Mouse (Mus musculus) kidney, embryonic 14.5 days (tissue): ENCODE data around the gene Dnase2a. TPM values are rescaled to one million over a fixed set of nuclear protein-coding genes. Genes with fewer than 3 reads are reported as not detected.

Source experiments
- ATAC-seq: fragments of 200-750 bp; cut with Nextera tagmentation; 2 replicates; pipeline ENCODE4 v1.8.0; 2017; ENCODE audit warnings: moderate number of reproducible peaks, mild to moderate bottlenecking, moderate TSS enrichment, moderate library complexity; ENCODE audit not compliant: low FRiP score, low TSS enrichment
- H3K27ac ChIP-seq: fragments of 300-500 bp; sonication (generic); 2 replicates; pipeline ENCODE4 v1.5.1; 2014; ENCODE audit warnings: low read depth, mild to moderate bottlenecking, low read length, moderate library complexity, mixed read lengths
- H3K27me3 ChIP-seq: fragments of 300-500 bp; sonication (generic); 2 replicates; pipeline ENCODE4 v1.6.1; 2014; ENCODE audit warnings: mild to moderate bottlenecking, low read length; ENCODE audit not compliant: control insufficient read depth, insufficient read depth
- H3K36me3 ChIP-seq: fragments of 300-500 bp; sonication (generic); 2 replicates; pipeline ENCODE4 v1.6.1; 2014; ENCODE audit warnings: low read length, mixed read lengths; ENCODE audit not compliant: control insufficient read depth, insufficient read depth
- H3K4me1 ChIP-seq: fragments of 300-500 bp; sonication (generic); 2 replicates; pipeline ENCODE4 v1.6.1; 2014; ENCODE audit warnings: low read length, mixed read lengths; ENCODE audit not compliant: control insufficient read depth, insufficient read depth
- H3K4me2 ChIP-seq: fragments of 300-500 bp; sonication (generic); replicated peaks from 2 replicates; pipeline ENCODE4 v1.6.1; 2014; ENCODE audit warnings: low read depth, mild to moderate bottlenecking, low read length
- H3K4me3 ChIP-seq: fragments of 300-500 bp; sonication (generic); 2 replicates; pipeline ENCODE4 v1.5.1; 2014; ENCODE audit warnings: mild to moderate bottlenecking, low read length
- H3K9ac ChIP-seq: fragments of 300-500 bp; sonication (generic); 2 replicates; pipeline ENCODE4 v1.6.1; 2014; ENCODE audit warnings: low read depth, mild to moderate bottlenecking, low read length, moderate library complexity
- H3K9me3 ChIP-seq: fragments of 300-500 bp; sonication (generic); 2 replicates; pipeline ENCODE4 v1.6.1; 2016; ENCODE audit warnings: low read length; ENCODE audit not compliant: control insufficient read depth
- WGBS: fragments of 180-500 bp; shearing (Covaris S2); extraction: QIAGEN DNeasy Blood & Tissue Kit; methylation state at CpG from one replicate; pipeline ENCODE4 v1.1.7; 2014; 5-methylcytosine and 5-hydroxymethylcytosine counted together
- polyA plus RNA-seq: library from polyadenylated mRNA; unstranded; fragments of >200 nt; fragmentation: Nextera tagmentation; extraction: Ambion mirVana; gene quantifications from 2 replicates; pipeline ENCODE4 v1.2.1, GENCODE M21; 2014

Gene Dnase2a
- polyA plus RNA-seq, 1 experiment from 2014 or later: 10.8 TPM

- H3K27me3 ChIP-seq: peaks cover 41% of the 10 kb centered on the region
- no peaks in the 10 kb centered on the region for H3K4me1 ChIP-seq
- 8% methylated on average over 18 of the region's 18 CpGs for WGBS
- H3K27ac ChIP-seq: no peak overlapping the region
- ATAC-seq: no peak
- H3K36me3 ChIP-seq: peaks cover 3% of the 10 kb centered on the region; the same call in 1 of the 2 replicates
- no peak overlapping the region for H3K4me2 ChIP-seq
- no peak overlapping the region for H3K9ac ChIP-seq
- no peak overlapping the region for H3K4me3 ChIP-seq
- H3K9me3 ChIP-seq: no peaks in the 10 kb centered on the region
Measured at GRCm38 (mm10) chr8:84952612-84953255, 44.4 kb downstream of the Dnase2a start.

- Histone ChIP-seq H3K27me3 (peaks cover 14% of the 10 kb centered on the region), H3K4me1 (no peaks in the 10 kb centered on the region), H3K9ac (no peak overlapping the region), H3K4me3 (no peak overlapping the region), H3K4me2 (no peak overlapping the region), H3K9me3 (no peaks in the 10 kb centered on the region), H3K27ac (no peak overlapping the region), H3K36me3 (peaks cover 18% of the 10 kb centered on the region)
- ATAC-seq: no peak
- WGBS: 51% methylated on average over 2 of the region's 2 CpGs
Measured at GRCm38 (mm10) chr8:84956768-84957167, 48.4 kb downstream of the Dnase2a start.

- H3K36me3 ChIP-seq: peaks cover 20% of the 10 kb centered on the region
- H3K4me2 ChIP-seq: no peak overlapping the region
- no peak overlapping the region for H3K4me3 ChIP-seq
- peaks cover 1% of the 10 kb centered on the region for H3K4me1 ChIP-seq
- no peaks in the 10 kb centered on the region for H3K27me3 ChIP-seq
- H3K9me3 ChIP-seq: no peaks in the 10 kb centered on the region
- H3K27ac ChIP-seq: no peak overlapping the region
- no peak for ATAC-seq
- WGBS: 93% methylated on average over 7 of the region's 7 CpGs
- H3K9ac ChIP-seq: no peak overlapping the region
Measured at GRCm38 (mm10) chr8:84959811-84960210, 51.5 kb downstream of the Dnase2a start.

GRCm38 (mm10) chr8:84963952-84964351, 55.6 kb downstream of the Dnase2a start:
- Histone ChIP-seq H3K4me3 (no peak overlapping the region), H3K4me2 (no peak overlapping the region), H3K36me3 (peaks cover 10% of the 10 kb centered on the region), H3K9ac (no peak overlapping the region), H3K4me1 (peaks cover 19% of the 10 kb centered on the region), H3K9me3 (no peaks in the 10 kb centered on the region), H3K27ac (no peak overlapping the region), H3K27me3 (no peaks in the 10 kb centered on the region)
- WGBS: 88% methylated on average over 4 of the region's 4 CpGs
- ATAC-seq: no peak

GRCm38 (mm10) chr8:84965731-84966291, 57.5 kb downstream of the Dnase2a start:
- peak overlapping the region; percentile 83; the same call in 1 of the 2 replicates for H3K27ac ChIP-seq
- H3K36me3 ChIP-seq: peaks cover 11% of the 10 kb centered on the region; the same call in 1 of the 2 replicates
- ATAC-seq: peak; percentile 86
- under 1% methylated on average over 40 of the region's 41 CpGs for WGBS
- H3K9me3 ChIP-seq: no peaks in the 10 kb centered on the region
- peak overlapping the region; percentile 74 for H3K4me3 ChIP-seq
- peak overlapping the region; percentile 76 for H3K9ac ChIP-seq
- H3K4me2 ChIP-seq: peak overlapping the region; percentile 89
- peaks cover 23% of the 10 kb centered on the region for H3K4me1 ChIP-seq
- no peaks in the 10 kb centered on the region for H3K27me3 ChIP-seq

DNA sequence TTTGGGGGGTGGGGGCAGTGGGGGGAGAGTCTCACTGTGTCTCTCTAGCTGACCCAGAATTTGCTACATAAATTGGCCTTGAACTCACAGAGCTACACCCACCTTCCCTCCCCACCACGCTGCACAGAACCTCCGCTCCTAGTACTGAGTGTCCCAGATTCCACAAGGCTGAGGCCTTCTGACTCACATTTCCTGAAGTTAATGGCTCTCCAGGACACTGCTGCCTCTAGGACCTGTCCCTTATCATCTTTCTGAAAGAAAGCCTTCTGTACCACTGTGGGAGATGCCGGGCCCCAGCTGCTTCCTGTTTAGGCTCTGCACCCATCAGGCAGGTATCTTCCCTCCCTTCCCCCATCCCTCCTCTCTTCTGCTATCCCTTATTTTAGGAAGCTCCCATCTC, 58.2 kb downstream of the Dnase2a start:
- no peaks in the 10 kb centered on the region for H3K9me3 ChIP-seq
- H3K4me2 ChIP-seq: no peak overlapping the region
- H3K27me3 ChIP-seq: no peaks in the 10 kb centered on the region
- ATAC-seq: no peak; the same call in 1 of the 2 replicates
- 45% methylated on average over 3 of the region's 3 CpGs for WGBS
- peaks cover 11% of the 10 kb centered on the region; the same call in 1 of the 2 replicates for H3K36me3 ChIP-seq
- H3K4me3 ChIP-seq: no peak overlapping the region
- H3K4me1 ChIP-seq: peaks cover 27% of the 10 kb centered on the region
- no peak overlapping the region for H3K27ac ChIP-seq
- H3K9ac ChIP-seq: no peak overlapping the region

DNA sequence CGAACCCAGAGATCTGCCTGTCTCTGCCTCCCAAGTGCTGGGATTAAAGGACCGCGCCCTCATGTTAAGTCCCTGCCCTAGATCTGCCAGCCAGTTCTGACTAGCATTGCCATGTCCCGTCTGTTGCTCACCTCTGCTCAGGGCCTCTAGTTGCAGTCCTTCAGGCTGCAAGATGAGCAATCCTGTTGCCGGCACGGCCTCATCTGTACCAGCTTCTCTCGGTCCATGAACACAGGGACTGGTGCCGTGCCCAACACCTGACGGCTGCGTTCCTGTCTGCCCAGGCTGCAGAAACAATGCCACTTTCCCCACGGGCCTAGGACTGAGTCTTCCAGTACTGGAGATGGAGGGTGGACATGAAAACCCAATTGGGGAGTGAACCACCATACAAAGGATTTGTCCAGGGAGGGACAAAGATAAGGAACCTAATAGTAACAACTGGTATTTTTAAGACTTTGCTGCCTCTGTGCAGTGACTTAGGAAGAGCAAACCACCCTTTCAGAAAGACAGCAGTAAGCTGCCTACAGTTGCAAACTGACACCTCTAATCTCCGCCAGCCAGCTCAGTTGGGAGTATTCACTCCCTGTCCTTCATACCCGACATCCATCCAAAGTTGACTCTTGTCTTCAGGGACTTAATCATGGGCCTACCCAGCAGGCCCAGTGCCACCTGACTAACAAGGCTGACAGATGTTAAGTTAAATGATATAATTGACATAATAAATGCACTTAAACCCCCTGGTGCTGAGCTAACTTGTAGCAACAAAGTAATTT, 59.4 kb downstream of the Dnase2a start:
- Histone ChIP-seq H3K4me2 (peak overlapping the region; percentile 69; the same call in 1 of the 2 replicates), H3K9me3 (no peaks in the 10 kb centered on the region), H3K4me3 (no peak overlapping the region), H3K4me1 (peaks cover 27% of the 10 kb centered on the region), H3K36me3 (peaks cover 20% of the 10 kb centered on the region; the same call in 1 of the 2 replicates), H3K27ac (no peak overlapping the region), H3K9ac (no peak overlapping the region; the same call in 1 of the 2 replicates), H3K27me3 (no peaks in the 10 kb centered on the region)
- ATAC-seq: no peak
- WGBS: 89% methylated on average over 13 of the region's 13 CpGs

DNA sequence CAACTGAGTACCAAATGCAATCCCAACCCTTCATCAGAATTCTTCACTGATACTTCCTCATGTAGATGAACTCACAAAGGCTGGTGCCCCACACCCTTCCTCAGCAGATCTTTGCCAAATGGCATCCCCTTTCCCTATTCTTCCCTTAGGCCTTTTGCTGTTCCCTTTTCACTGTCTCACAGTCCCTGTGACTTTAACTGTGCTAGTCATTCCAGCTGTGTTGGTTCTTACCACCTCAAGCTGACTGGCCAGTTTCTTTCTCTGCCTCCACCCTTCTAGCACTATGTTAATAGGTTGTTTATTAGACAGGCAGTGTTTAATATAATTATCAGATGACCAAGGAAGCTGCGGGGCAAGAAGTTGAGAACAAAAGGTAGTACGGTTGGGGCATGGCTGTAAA, 60.3 kb downstream of the Dnase2a start:
- H3K4me2 ChIP-seq: peak overlapping the region; percentile 69
- H3K27ac ChIP-seq: peak overlapping the region; percentile 88
- WGBS: 20% methylated on average over 2 of the region's 2 CpGs
- H3K36me3 ChIP-seq: peaks cover 29% of the 10 kb centered on the region
- no peaks in the 10 kb centered on the region for H3K9me3 ChIP-seq
- peak overlapping the region; percentile 90 for H3K9ac ChIP-seq
- peaks cover 27% of the 10 kb centered on the region for H3K4me1 ChIP-seq
- ATAC-seq: no peak
- no peaks in the 10 kb centered on the region for H3K27me3 ChIP-seq
- H3K4me3 ChIP-seq: peak overlapping the region; percentile 76
